Mouse (Mus musculus): ENCODE measurements around the gene Pitpnm1.
"Not testable (repeated sequence)": the region's sequence is repeated elsewhere in the genome, so short reads cannot be mapped to it uniquely, and the experiment has no call there.

DNA sequence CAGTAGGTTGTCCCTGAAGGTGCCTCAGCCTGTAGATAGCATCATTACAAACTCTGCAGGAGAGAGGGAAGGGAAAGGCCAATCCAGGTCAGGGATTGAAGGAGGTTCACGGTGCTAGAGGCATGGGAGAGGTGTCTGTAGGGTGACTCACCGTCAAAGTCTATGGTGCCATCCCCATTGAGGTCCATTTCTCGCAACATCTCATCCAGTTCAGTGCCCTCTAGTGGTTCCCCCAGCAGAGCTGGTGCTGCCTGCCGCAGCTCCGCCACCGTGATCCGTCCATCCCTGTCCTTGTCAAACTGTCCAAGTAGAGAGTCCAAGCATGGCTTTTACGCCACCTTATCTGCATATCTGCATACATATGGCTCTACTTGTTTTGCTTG lies 36.2 kb downstream of the Pitpnm1 start:
- TF ChIP-seq POLR2A, CTCF (IDR thresholded peaks at IDR 0.05; ENCODE audit: insufficient read depth, low read depth, low read length): not testable (repeated sequence)

Data from olfactory bulb, adult 2 months (tissue).